Mouse (Mus musculus) ES-E14 (cell line): ENCODE results near the gene Cracr2b. TPM values are rescaled to one million over a fixed set of nuclear protein-coding genes. Genes with fewer than 3 reads are reported as not detected.

Source experiments
- DNase-seq: peaks from one replicate; pipeline ENCODE4 v3.0.0-alpha.2; 2013; ENCODE audit warnings: low read depth, low spot score
- H3K27ac ChIP-seq: 2 replicates; pipeline ENCODE4 v1.5.1; 2012; ENCODE audit warnings: low read depth, mild to moderate bottlenecking, low read length, moderate library complexity, mixed read lengths; ENCODE audit not compliant: poor library complexity, insufficient read depth, severe bottlenecking
- H3K36me3 ChIP-seq: 2 replicates; pipeline ENCODE4 v1.6.1; 2012; ENCODE audit warnings: mild to moderate bottlenecking, low read length, moderate library complexity, mixed read lengths; ENCODE audit not compliant: control insufficient read depth, poor library complexity, insufficient read depth, severe bottlenecking
- H3K4me1 ChIP-seq, 2 experiments: fragments of 150-350 bp in 1 of 2; sonication (generic) in 1 of 2; 2 replicates each; pipeline ENCODE4 v1.6.1; 2012; ENCODE audit warnings: low read length in 2 of 2, mild to moderate bottlenecking in 1 of 2, mixed read lengths in 1 of 2; ENCODE audit not compliant: control insufficient read depth in 2 of 2, insufficient read depth in 2 of 2, poor library complexity in 1 of 2
- H3K4me3 ChIP-seq, 2 experiments: fragments of 150-350 bp in 1 of 2; sonication (generic) in 1 of 2; 2 replicates each; pipeline ENCODE4 v1.5.1; 2012; ENCODE audit warnings: low read length in 2 of 2, low read depth in 1 of 2, mild to moderate bottlenecking in 1 of 2, mixed read lengths in 1 of 2; ENCODE audit not compliant: insufficient read depth in 1 of 2, poor library complexity in 1 of 2, severe bottlenecking in 1 of 2
- H3K9ac ChIP-seq: 2 replicates; pipeline ENCODE4 v1.6.1; 2012; ENCODE audit warnings: low read depth, mild to moderate bottlenecking, low read length, mixed read lengths; ENCODE audit not compliant: poor library complexity, insufficient read depth, severe bottlenecking
- H3K9me3 ChIP-seq: fragments of 150-350 bp; sonication (generic); 2 replicates; pipeline ENCODE4 v1.6.1; 2012; ENCODE audit warnings: low read depth, mild to moderate bottlenecking, low read length; ENCODE audit not compliant: control insufficient read depth, insufficient read depth
- CHD2 ChIP-seq: IDR thresholded peaks from 2 replicates; pipeline ENCODE4 v1.6.1; 2014; ENCODE audit warnings: mild to moderate bottlenecking, low read depth, low read length, inconsistent platforms
- HCFC1 ChIP-seq: IDR thresholded peaks from 2 replicates; pipeline ENCODE4 v1.6.1; 2012; ENCODE audit warnings: low read length, inconsistent platforms, borderline replicate concordance; ENCODE audit not compliant: insufficient read depth
- MAFK ChIP-seq: IDR thresholded peaks from 2 replicates; pipeline ENCODE4 v1.6.1; 2014; ENCODE audit warnings: mild to moderate bottlenecking, low read depth, low read length, inconsistent platforms; ENCODE audit not compliant: insufficient read depth
- ZC3H11A ChIP-seq: IDR thresholded peaks from 2 replicates; pipeline ENCODE4 v1.6.1; 2012; ENCODE audit warnings: low read depth, mild to moderate bottlenecking, inconsistent platforms, low read length, borderline replicate concordance
- ZNF384 ChIP-seq: IDR thresholded peaks from 2 replicates; pipeline ENCODE4 v1.6.1; 2012; ENCODE audit warnings: low read depth, low read length, inconsistent platforms
- in situ Hi-C, 2 experiments: fragments of 600-800 bp; cut with MboI; formaldehyde crosslinking; loops; one replicate each; pipeline ENCODE4 v1.15.1; 2025; ENCODE audit warnings: low sequenced_read_pairs in 2 of 2, inconsistent platforms in 1 of 2; ENCODE audit not compliant: unreplicated experiment in 2 of 2
- total RNA-seq: library from RNA; depleted of rRNA; stranded (reverse); fragments of 300-350 nt; gene quantifications from 2 replicates; pipeline ENCODE4 v1.2.3, GENCODE M21; 2012

The Cracr2b gene
- total RNA-seq, 1 experiment, result 5.8 TPM

DNA sequence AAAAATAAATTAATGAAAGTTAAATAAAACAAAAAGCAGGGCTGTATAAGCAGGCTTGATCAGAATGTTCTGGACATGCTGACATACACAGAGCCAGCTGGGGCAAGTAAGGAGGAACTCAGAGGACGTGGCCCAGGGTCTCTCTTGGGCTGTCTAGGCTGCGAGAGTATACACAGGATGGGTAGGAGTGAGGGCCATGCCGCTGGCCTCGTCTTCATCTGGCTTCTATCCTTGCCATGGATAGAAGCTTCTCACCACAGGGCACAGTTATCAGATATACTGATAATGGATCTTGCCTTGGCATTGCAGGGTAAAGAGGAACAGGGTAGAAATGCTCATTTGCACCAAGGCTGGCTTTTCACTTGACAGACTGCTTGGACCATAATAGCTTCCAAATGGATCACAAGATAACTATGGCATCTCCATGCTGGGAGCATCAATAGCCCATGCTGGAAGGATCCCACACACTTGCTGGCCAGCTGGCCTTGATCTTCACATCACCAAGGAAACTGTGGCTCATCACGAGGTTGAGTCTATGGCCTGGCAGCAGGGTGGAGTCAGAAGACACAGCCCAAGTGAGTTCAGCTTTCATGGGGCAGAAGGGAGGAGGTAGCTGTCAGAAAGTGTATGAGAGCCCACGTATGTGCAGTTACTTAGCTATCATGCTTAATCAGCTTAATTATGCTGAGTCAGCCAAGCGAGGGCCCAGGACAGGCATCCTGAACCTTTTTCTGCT, 41.1 kb downstream of the Cracr2b start:
- H3K36me3 ChIP-seq, result no peaks in the 10 kb centered on the region
- TF ChIP-seq MAFK, result peak; percentile 78
- TF ChIP-seq HCFC1, result no peak
- no peak for DNase-seq
- H3K9me3 ChIP-seq, result no peaks in the 10 kb centered on the region
- no peak overlapping the region for H3K27ac ChIP-seq
- in situ Hi-C loops, result no loop called here
- no peaks in the 10 kb centered on the region for H3K4me1 ChIP-seq
- H3K9ac ChIP-seq, result no peak overlapping the region
- H3K4me3 ChIP-seq, result no peak overlapping the region

DNA sequence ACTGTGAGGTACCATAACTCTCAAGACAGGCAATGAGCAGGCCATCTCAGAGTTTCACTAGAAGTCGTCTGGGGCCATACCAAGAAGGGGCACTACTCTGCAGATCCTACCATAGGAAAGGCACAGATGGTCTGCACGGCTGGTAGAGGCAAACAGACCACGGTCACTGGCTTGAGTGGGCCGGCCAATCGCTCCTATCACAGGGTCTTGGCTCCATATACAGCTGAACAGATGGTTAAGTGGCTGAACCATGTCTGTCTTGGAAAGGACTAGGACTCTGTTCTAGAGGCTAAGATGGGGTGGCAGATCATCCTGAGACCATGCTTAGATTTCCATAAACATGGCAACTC, 41.6 kb downstream of the Cracr2b start:
- TF ChIP-seq ZC3H11A, result no peak
- TF ChIP-seq ZNF384, result no peak
- TF ChIP-seq HCFC1, result no peak
- TF ChIP-seq MAFK, result no peak
- TF ChIP-seq CHD2, result no peak
- no peak for DNase-seq
- no peaks in the 10 kb centered on the region for H3K36me3 ChIP-seq
- H3K4me1 ChIP-seq, result no peaks in the 10 kb centered on the region
- H3K27ac ChIP-seq, result no peak overlapping the region
- no peaks in the 10 kb centered on the region for H3K9me3 ChIP-seq
- no peak overlapping the region for H3K4me3 ChIP-seq
- no peak overlapping the region for H3K9ac ChIP-seq
- in situ Hi-C loops, result no loop called here

DNA sequence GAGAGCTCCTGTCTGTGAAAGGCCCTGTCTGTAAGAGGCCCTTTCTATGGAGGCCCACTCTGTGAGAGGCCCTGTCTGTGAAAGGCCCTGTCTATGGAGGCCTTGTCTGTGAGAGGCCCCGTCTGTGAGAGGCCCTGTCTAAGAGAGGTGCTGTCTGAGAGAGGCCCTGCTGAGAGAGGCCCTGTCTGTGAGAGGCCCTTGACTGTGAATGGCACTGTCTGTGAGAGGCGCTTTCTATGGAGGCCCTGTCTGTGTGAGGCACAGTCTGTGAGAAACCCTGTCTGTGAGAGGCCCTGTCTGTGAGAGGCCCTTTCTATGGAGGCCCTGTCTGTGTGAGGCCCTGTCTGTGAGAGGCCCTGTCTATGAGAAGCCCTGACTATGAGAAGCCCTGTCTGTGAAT, 45.4 kb downstream of the Cracr2b start:
- Histone ChIP-seq H3K9me3 (no peaks in the 10 kb centered on the region), H3K9ac (no peak overlapping the region), H3K4me3 (no peak overlapping the region), H3K4me1 (no peaks in the 10 kb centered on the region), H3K36me3 (no peaks in the 10 kb centered on the region; the same call in 1 of the 2 replicates), H3K27ac (no peak overlapping the region)
- TF ChIP-seq MAFK, result no peak
- no peak for TF ChIP-seq CHD2
- TF ChIP-seq ZC3H11A, result no peak
- no peak for TF ChIP-seq HCFC1
- no peak for TF ChIP-seq ZNF384
- in situ Hi-C loops, result no loop called here
- no peak for DNase-seq

DNA sequence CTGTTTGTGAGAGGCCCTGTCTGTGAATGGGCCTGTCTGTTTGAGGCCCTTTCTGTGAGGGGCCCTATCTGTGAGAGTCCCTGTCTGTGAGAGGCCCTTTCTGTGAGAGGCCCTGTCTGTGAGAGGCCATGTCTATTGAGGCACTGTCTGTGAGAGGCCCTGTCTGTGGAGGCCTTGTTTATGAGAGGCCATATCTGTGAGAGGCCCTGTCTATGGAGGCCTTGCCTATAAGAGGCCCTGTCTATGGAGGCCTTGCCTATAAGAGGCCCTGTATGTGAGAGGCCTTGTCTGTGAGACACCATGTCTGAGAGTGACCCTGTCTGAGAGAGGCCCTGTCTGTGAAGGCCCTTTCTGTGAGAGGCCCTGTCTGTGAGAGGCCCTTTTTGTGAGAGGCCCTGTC, 47.3 kb downstream of the Cracr2b start:
- H3K27ac ChIP-seq, result no peak overlapping the region
- H3K9ac ChIP-seq, result no peak overlapping the region
- TF ChIP-seq ZC3H11A (no peak), HCFC1 (no peak), CHD2 (no peak), MAFK (no peak), ZNF384 (no peak)
- peaks cover 0 to 3% of the 10 kb centered on the region in 2 experiments; a peak in 1 of 4 replicates for H3K4me1 ChIP-seq
- DNase-seq, result no peak
- no peaks in the 10 kb centered on the region; the same call in 1 of the 2 replicates for H3K36me3 ChIP-seq
- no peak overlapping the region for H3K4me3 ChIP-seq
- in situ Hi-C loops, result no loop called here
- H3K9me3 ChIP-seq, result no peaks in the 10 kb centered on the region
